Mouse (Mus musculus) liver, adult 2 months (tissue): ENCODE measurements around the gene Mylk. TPM values are rescaled to one million over a fixed set of nuclear protein-coding genes. Genes with fewer than 3 reads are reported as not detected.

Source experiments
- DNase-seq: peaks from one replicate; pipeline ENCODE4 v3.0.0-alpha.2; 2011; ENCODE audit warnings: low read depth, low spot score; ENCODE audit errors: extremely low read depth
- H3K27ac ChIP-seq: fragments of 200-500 bp; replicated peaks from 2 replicates; pipeline ENCODE4 v1.5.1; 2012; ENCODE audit warnings: low read depth, mild to moderate bottlenecking, control low read depth, inconsistent platforms, low read length; ENCODE audit not compliant: insufficient read depth
- H3K27me3 ChIP-seq: fragments of 200-500 bp; 2 replicates; pipeline ENCODE4 v1.6.1; 2012; ENCODE audit warnings: mild to moderate bottlenecking, moderate library complexity, low read length, inconsistent platforms; ENCODE audit not compliant: control insufficient read depth, insufficient read depth
- H3K36me3 ChIP-seq: fragments of 200-500 bp; 2 replicates; pipeline ENCODE4 v1.6.1; 2012; ENCODE audit warnings: low read length, inconsistent platforms; ENCODE audit not compliant: control insufficient read depth, insufficient read depth
- H3K4me1 ChIP-seq: fragments of 200-500 bp; 2 replicates; pipeline ENCODE4 v1.6.1; 2011; ENCODE audit warnings: low read length; ENCODE audit not compliant: control insufficient read depth, insufficient read depth
- H3K4me3 ChIP-seq: fragments of 200-500 bp; 2 replicates; pipeline ENCODE4 v1.5.1; 2011; ENCODE audit warnings: low read depth, mild to moderate bottlenecking, control low read depth, low read length, moderate library complexity; ENCODE audit not compliant: insufficient read depth
- H3K79me2 ChIP-seq: fragments of 200-500 bp; 2 replicates; pipeline ENCODE4 v1.6.1; 2012; ENCODE audit warnings: inconsistent platforms, mild to moderate bottlenecking, low read length, moderate library complexity; ENCODE audit not compliant: control insufficient read depth, insufficient read depth
- H3K9ac ChIP-seq: fragments of 200-500 bp; 2 replicates; pipeline ENCODE4 v1.6.1; 2012; ENCODE audit warnings: low read depth, mild to moderate bottlenecking, control low read depth, inconsistent platforms, low read length
- CTCF ChIP-seq: fragments of 200-500 bp; IDR thresholded peaks from 2 replicates; pipeline ENCODE4 v1.5.1; 2011; ENCODE audit warnings: low read depth, low read length, control low read depth
- POLR2A ChIP-seq: fragments of 200-500 bp; IDR thresholded peaks from 2 replicates; pipeline ENCODE4 v1.6.1; 2011; ENCODE audit warnings: low read length, control low read depth; ENCODE audit not compliant: insufficient read depth; ENCODE audit errors: extremely low read depth
- WGBS: fragments of 180-500 bp; shearing (Covaris S2); methylation state at CpG from one replicate; pipeline ENCODE4 v1.1.7; 2018; 5-methylcytosine and 5-hydroxymethylcytosine counted together
- polyA plus RNA-seq: library from polyadenylated mRNA; depleted of rRNA; stranded (reverse); fragments of >200 nt; gene quantifications from 2 replicates; pipeline ENCODE4 v1.2.3, GENCODE M21; 2012
- total RNA-seq: library from RNA; depleted of rRNA; stranded (reverse); fragments of >200 nt; gene quantifications from 2 replicates; pipeline ENCODE4 v1.2.3, GENCODE M21; 2014

Gene Mylk
- total and polyA plus RNA-seq, 2 experiments, result 33.0 to 37.7 TPM

- TF ChIP-seq CTCF, result no peak
- no peak for TF ChIP-seq POLR2A
- peak; percentile 78 for DNase-seq
Observed at GRCm38 (mm10) chr16:34748081-34748720, 3.2 kb downstream of the Mylk start.

GRCm38 (mm10) chr16:34749536-34749935, 4.5 kb downstream of the Mylk start:
- H3K27ac ChIP-seq, result no peak overlapping the region; the same call in 1 of the 2 replicates
- H3K9ac ChIP-seq, result no peak overlapping the region
- no peaks in the 10 kb centered on the region for H3K79me2 ChIP-seq
- TF ChIP-seq CTCF, result no peak
- no peak for TF ChIP-seq POLR2A
- no peak overlapping the region for H3K4me3 ChIP-seq
- no peaks in the 10 kb centered on the region for H3K36me3 ChIP-seq
- DNase-seq, result no peak
- H3K4me1 ChIP-seq, result peaks cover 33% of the 10 kb centered on the region
- WGBS, result 93% methylated on average over 4 of the region's 4 CpGs
- no peaks in the 10 kb centered on the region for H3K27me3 ChIP-seq

More at GRCm38 (mm10) chr16:34748081-34748720, 3.2 kb downstream of the Mylk start:
- peaks cover 33% of the 10 kb centered on the region for H3K4me1 ChIP-seq
- no peaks in the 10 kb centered on the region for H3K79me2 ChIP-seq
- no peak overlapping the region; the same call in 1 of the 2 replicates for H3K9ac ChIP-seq
- no peak overlapping the region for H3K4me3 ChIP-seq
- no peaks in the 10 kb centered on the region for H3K36me3 ChIP-seq
- 30% methylated on average over 11 of the region's 11 CpGs for WGBS
- H3K27me3 ChIP-seq, result no peaks in the 10 kb centered on the region
- peak overlapping the region; percentile 54 for H3K27ac ChIP-seq

- H3K27me3 ChIP-seq, result no peaks in the 10 kb centered on the region
- 90% methylated on average over 3 of the region's 3 CpGs for WGBS
- H3K79me2 ChIP-seq, result peaks cover 3% of the 10 kb centered on the region; the same call in 1 of the 2 replicates
- no peak overlapping the region for H3K4me3 ChIP-seq
- no peak for TF ChIP-seq POLR2A
- TF ChIP-seq CTCF, result no peak
- no peaks in the 10 kb centered on the region for H3K36me3 ChIP-seq
- no peak overlapping the region for H3K9ac ChIP-seq
- H3K27ac ChIP-seq, result no peak overlapping the region
- DNase-seq, result no peak
- H3K4me1 ChIP-seq, result peaks cover 22% of the 10 kb centered on the region
Observed at GRCm38 (mm10) chr16:34752026-34752425, 7.0 kb downstream of the Mylk start.

- no peak overlapping the region for H3K9ac ChIP-seq
- H3K27me3 ChIP-seq, result no peaks in the 10 kb centered on the region
- TF ChIP-seq POLR2A (no peak), CTCF (no peak)
- no peaks in the 10 kb centered on the region for H3K36me3 ChIP-seq
- H3K27ac ChIP-seq, result peak overlapping the region; percentile 67
- H3K79me2 ChIP-seq, result peaks cover 5% of the 10 kb centered on the region; the same call in 1 of the 2 replicates
- no peak overlapping the region for H3K4me3 ChIP-seq
- WGBS, result 50% methylated on average over 3 of the region's 3 CpGs
- peaks cover 18% of the 10 kb centered on the region for H3K4me1 ChIP-seq
- peak; percentile 78 for DNase-seq
Observed at GRCm38 (mm10) chr16:34752977-34753376, 8.0 kb downstream of the Mylk start.

- no peaks in the 10 kb centered on the region for H3K27me3 ChIP-seq
- TF ChIP-seq POLR2A (no peak), CTCF (no peak)
- H3K4me1 ChIP-seq, result peaks cover 4% of the 10 kb centered on the region
- H3K27ac ChIP-seq, result no peak overlapping the region
- 89% methylated on average over 7 of the region's 7 CpGs for WGBS
- H3K9ac ChIP-seq, result no peak overlapping the region
- H3K36me3 ChIP-seq, result no peaks in the 10 kb centered on the region
- peaks cover 8% of the 10 kb centered on the region; the same call in 1 of the 2 replicates for H3K79me2 ChIP-seq
- H3K4me3 ChIP-seq, result no peak overlapping the region
- DNase-seq, result no peak
Observed at GRCm38 (mm10) chr16:34756991-34757390, 12.0 kb downstream of the Mylk start.

- Histone ChIP-seq H3K4me1 (no peaks in the 10 kb centered on the region), H3K79me2 (peaks cover 8% of the 10 kb centered on the region; the same call in 1 of the 2 replicates), H3K4me3 (no peak overlapping the region), H3K36me3 (no peaks in the 10 kb centered on the region), H3K9ac (no peak overlapping the region), H3K27me3 (no peaks in the 10 kb centered on the region), H3K27ac (no peak overlapping the region)
- WGBS, result 76% methylated on average over 5 of the region's 5 CpGs
- TF ChIP-seq POLR2A (no peak), CTCF (no peak)
- no peak for DNase-seq
Observed at GRCm38 (mm10) chr16:34758205-34758604, 13.2 kb downstream of the Mylk start.
